Mouse (Mus musculus): ENCODE results near the gene Borcs5.

GRCm38 (mm10) chr6:134636476-134636875, 2.8 kb upstream of the Borcs5 start:
- TF ChIP-seq E2F4 (IDR thresholded peaks at IDR 0.05; ENCODE audit: insufficient replicate concordance, low read depth, low read length), result no peak
- no peak for TF ChIP-seq RCOR1 (conservative IDR thresholded peaks at IDR 0.05; ENCODE audit: low read depth, low read length)
- no peak for TF ChIP-seq CTCF (conservative IDR thresholded peaks at IDR 0.05 in 1 of 2, IDR thresholded peaks at IDR 0.05 in 1 of 2; ENCODE audit: low read depth in 2 of 2, low read length in 2 of 2)
